Mouse (Mus musculus): Measurements from ENCODE around the gene Olfr686.

- TF ChIP-seq CTCF (IDR thresholded peaks at IDR 0.05; ENCODE audit: extremely low read depth, insufficient read length, insufficient replicate concordance, low read depth, low read length) (no peak), POLR2A (IDR thresholded peaks at IDR 0.05; ENCODE audit: low read depth, low read length) (no peak)
Observed at GRCm38 (mm10) chr7:105226072-105226471, 18.8 kb upstream of the Olfr686 start.
